Mouse (Mus musculus): ENCODE results near the gene Sfxn2. TPM values are rescaled to one million over a fixed set of nuclear protein-coding genes. Genes with fewer than 3 reads are reported as not detected.

Sfxn2 gene
- polyA plus RNA-seq, 1 experiment = 5.5 TPM

- no peak overlapping the region for H3K27ac ChIP-seq (ENCODE audit: insufficient read depth, low read length)
- H3K4me1 ChIP-seq (ENCODE audit: control insufficient read depth, insufficient read depth, low read length) = peaks cover 9% of the 10 kb centered on the region
- TF ChIP-seq POLR2A (IDR thresholded peaks at IDR 0.05; ENCODE audit: extremely low read depth, insufficient read depth, low read length) (no peak), CTCF (IDR thresholded peaks at IDR 0.05; ENCODE audit: extremely low read depth, insufficient read depth, low read length) (no peak)
- H3K4me3 ChIP-seq (ENCODE audit: insufficient read depth, low read length) = no peak overlapping the region
Observed at GRCm38 (mm10) chr19:46640780-46641179, 67.6 kb downstream of the Sfxn2 start.

GRCm38 (mm10) chr19:46641420-46642085, 68.4 kb downstream of the Sfxn2 start:
- peaks cover 9% of the 10 kb centered on the region for H3K4me1 ChIP-seq (ENCODE audit: control insufficient read depth, insufficient read depth, low read length)
- peak overlapping the region; percentile 0 for H3K27ac ChIP-seq (ENCODE audit: insufficient read depth, low read length)
- no peak overlapping the region for H3K4me3 ChIP-seq (ENCODE audit: insufficient read depth, low read length)

DNA sequence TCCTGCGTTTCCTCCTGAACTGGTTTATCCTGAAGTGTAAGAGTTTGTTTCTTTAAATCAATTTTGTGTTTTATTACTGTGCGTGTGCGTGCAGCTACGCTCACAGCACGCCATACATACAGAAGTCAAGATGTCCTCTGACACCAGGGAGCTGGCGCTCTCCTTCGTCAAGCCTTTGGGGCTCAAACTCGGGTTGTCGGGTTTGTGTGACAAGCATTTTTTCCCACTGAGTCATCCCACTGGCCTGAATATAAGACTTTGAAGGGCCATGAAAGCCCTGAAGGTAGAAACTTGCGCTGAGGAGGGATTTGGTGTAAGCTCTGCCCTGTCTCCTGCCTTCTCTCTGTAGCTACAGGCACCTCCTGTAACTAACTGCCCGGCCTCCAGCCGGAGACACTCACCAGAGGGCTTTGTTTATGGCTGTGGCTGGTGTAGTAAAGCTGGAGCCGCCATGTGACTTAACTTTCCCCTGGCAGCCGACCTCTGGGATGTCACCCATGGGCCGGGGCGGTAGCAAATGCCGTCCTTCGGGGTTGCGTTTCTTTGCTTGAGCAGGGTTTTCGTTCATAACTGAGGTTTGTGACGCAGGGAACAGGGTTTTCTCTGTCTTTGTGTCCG, 69.1 kb downstream of the Sfxn2 start:
- Histone ChIP-seq H3K27ac (ENCODE audit: insufficient read depth, low read length) (peak overlapping the region; percentile 0; the same call in 1 of the 2 replicates), H3K4me1 (ENCODE audit: control insufficient read depth, insufficient read depth, low read length) (peaks cover 9% of the 10 kb centered on the region), H3K4me3 (ENCODE audit: insufficient read depth, low read length) (no peak overlapping the region)
- TF ChIP-seq POLR2A (IDR thresholded peaks at IDR 0.05; ENCODE audit: extremely low read depth, insufficient read depth, low read length) = no peak
- TF ChIP-seq CTCF (IDR thresholded peaks at IDR 0.05; ENCODE audit: extremely low read depth, insufficient read depth, low read length) = no peak

More at GRCm38 (mm10) chr19:46641420-46642085, 68.4 kb downstream of the Sfxn2 start:
- TF ChIP-seq POLR2A (IDR thresholded peaks at IDR 0.05; ENCODE audit: extremely low read depth, insufficient read depth, low read length) (no peak), CTCF (IDR thresholded peaks at IDR 0.05; ENCODE audit: extremely low read depth, insufficient read depth, low read length) (no peak)

DNA sequence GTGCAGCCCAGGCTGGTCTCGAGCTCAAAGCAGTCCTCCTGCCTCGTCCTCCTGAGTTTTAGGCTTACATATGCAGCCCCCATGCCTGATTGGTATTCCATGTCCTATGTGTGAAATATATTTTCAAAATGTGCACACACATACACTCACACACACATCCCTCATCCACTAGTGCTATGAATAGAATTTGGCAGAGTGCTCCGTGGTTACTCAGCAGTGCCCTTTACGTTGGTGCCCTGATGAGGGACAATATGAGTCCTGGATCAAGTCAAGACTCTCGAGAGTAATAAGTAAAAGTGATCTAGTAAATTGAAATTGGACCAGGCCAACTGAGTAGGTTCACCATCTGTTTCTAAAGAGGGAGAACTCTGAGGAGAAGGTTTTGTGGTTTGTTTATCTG, 70.1 kb downstream of the Sfxn2 start:
- H3K27ac ChIP-seq (ENCODE audit: insufficient read depth, low read length) = no peak overlapping the region
- no peak overlapping the region for H3K4me3 ChIP-seq (ENCODE audit: insufficient read depth, low read length)
- TF ChIP-seq POLR2A (IDR thresholded peaks at IDR 0.05; ENCODE audit: extremely low read depth, insufficient read depth, low read length) = no peak
- TF ChIP-seq CTCF (IDR thresholded peaks at IDR 0.05; ENCODE audit: extremely low read depth, insufficient read depth, low read length) = no peak
- H3K4me1 ChIP-seq (ENCODE audit: control insufficient read depth, insufficient read depth, low read length) = peaks cover 9% of the 10 kb centered on the region

GRCm38 (mm10) chr19:46644343-46644792, 71.2 kb downstream of the Sfxn2 start:
- Histone ChIP-seq H3K4me1 (ENCODE audit: control insufficient read depth, insufficient read depth, low read length) (peaks cover 9% of the 10 kb centered on the region), H3K4me3 (ENCODE audit: insufficient read depth, low read length) (no peak overlapping the region), H3K27ac (ENCODE audit: insufficient read depth, low read length) (0 out of 2 replicates have a peak overlapping the region, but pooled peaks have one; percentile 39)
- TF ChIP-seq POLR2A (IDR thresholded peaks at IDR 0.05; ENCODE audit: extremely low read depth, insufficient read depth, low read length) (no peak), CTCF (IDR thresholded peaks at IDR 0.05; ENCODE audit: extremely low read depth, insufficient read depth, low read length) (no peak)

GRCm38 (mm10) chr19:46644793-46645602, 71.8 kb downstream of the Sfxn2 start:
- H3K4me3 ChIP-seq (ENCODE audit: insufficient read depth, low read length) = no peak overlapping the region
- 0 out of 2 replicates have a peak overlapping the region, but pooled peaks have one; percentile 39 for H3K27ac ChIP-seq (ENCODE audit: insufficient read depth, low read length)
- TF ChIP-seq POLR2A (IDR thresholded peaks at IDR 0.05; ENCODE audit: extremely low read depth, insufficient read depth, low read length) (no peak), CTCF (IDR thresholded peaks at IDR 0.05; ENCODE audit: extremely low read depth, insufficient read depth, low read length) (no peak)
- H3K4me1 ChIP-seq (ENCODE audit: control insufficient read depth, insufficient read depth, low read length) = peaks cover 9% of the 10 kb centered on the region

- H3K27ac ChIP-seq (ENCODE audit: insufficient read depth, low read length) = no peak overlapping the region
- no peak overlapping the region for H3K4me3 ChIP-seq (ENCODE audit: insufficient read depth, low read length)
- H3K4me1 ChIP-seq (ENCODE audit: control insufficient read depth, insufficient read depth, low read length) = peaks cover 9% of the 10 kb centered on the region
- TF ChIP-seq POLR2A (IDR thresholded peaks at IDR 0.05; ENCODE audit: extremely low read depth, insufficient read depth, low read length) (no peak), CTCF (IDR thresholded peaks at IDR 0.05; ENCODE audit: extremely low read depth, insufficient read depth, low read length) (no peak)
Observed at GRCm38 (mm10) chr19:46646041-46646481, 72.9 kb downstream of the Sfxn2 start.

DNA sequence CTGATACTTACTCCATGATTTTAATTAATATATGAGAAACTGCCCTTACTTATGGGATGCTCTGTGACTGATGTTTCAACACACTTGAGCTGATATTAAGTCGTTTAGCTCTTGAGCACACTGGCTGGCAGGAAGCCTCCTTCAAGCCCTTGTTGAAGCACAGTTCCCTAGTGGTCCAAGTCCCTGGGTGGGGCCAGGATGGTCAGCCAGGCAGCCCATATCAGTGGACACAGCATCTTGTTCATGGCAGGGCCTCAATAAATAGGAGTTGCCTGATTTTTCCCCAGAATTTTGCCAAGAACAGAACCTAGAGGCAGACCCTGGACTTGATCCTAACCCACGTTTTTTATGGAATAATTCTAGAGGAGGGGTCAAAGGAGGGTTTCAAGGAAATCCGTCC, 74.1 kb downstream of the Sfxn2 start:
- Histone ChIP-seq H3K4me3 (ENCODE audit: insufficient read depth, low read length) (no peak overlapping the region), H3K27ac (ENCODE audit: insufficient read depth, low read length) (no peak overlapping the region), H3K4me1 (ENCODE audit: control insufficient read depth, insufficient read depth, low read length) (peaks cover 7% of the 10 kb centered on the region)
- no peak for TF ChIP-seq POLR2A (IDR thresholded peaks at IDR 0.05; ENCODE audit: extremely low read depth, insufficient read depth, low read length)
- TF ChIP-seq CTCF (IDR thresholded peaks at IDR 0.05; ENCODE audit: extremely low read depth, insufficient read depth, low read length) = no peak

Other genes starting within 250 kb of the Sfxn2 start
- gene Psd, start 246.2 kb upstream of the Sfxn2 start, polyA plus RNA-seq (2012; rRNA removed) = 617 and 701 TPM in 2 replicates
- 42.8 and 42.9 TPM in 2 replicates for gene Fbxl15, start 245.2 kb upstream of the Sfxn2 start, polyA plus RNA-seq (2012; rRNA removed)
- 233 and 235 TPM in 2 replicates for gene Cuedc2, start 234.7 kb upstream of the Sfxn2 start, polyA plus RNA-seq (2012; rRNA removed)
- 35.9 and 40.5 TPM in 2 replicates for gene Mfsd13a, start 232.2 kb upstream of the Sfxn2 start, polyA plus RNA-seq (2012; rRNA removed)
- 1.7 and 2.4 TPM in 2 replicates for gene 2310034G01Rik, start 223.1 kb upstream of the Sfxn2 start, polyA plus RNA-seq (2012; rRNA removed)
- gene Actr1a, start 177.6 kb upstream of the Sfxn2 start, polyA plus RNA-seq (2012; rRNA removed) = 183 and 188 TPM in 2 replicates
- 9.5 and 10.0 TPM in 2 replicates for gene Sufu, start 176.5 kb upstream of the Sfxn2 start, polyA plus RNA-seq (2012; rRNA removed)
- 44.7 and 47.1 TPM in 2 replicates for gene Trim8, start 71.7 kb upstream of the Sfxn2 start, polyA plus RNA-seq (2012; rRNA removed)
- gene Arl3, start 167 bp upstream of the Sfxn2 start, polyA plus RNA-seq (2012; rRNA removed) = 213 and 216 TPM in 2 replicates
- 24.3 and 26.6 TPM in 2 replicates for gene Wbp1l, start 25.7 kb downstream of the Sfxn2 start, polyA plus RNA-seq (2012; rRNA removed)
- 0.04 TPM in 1 of 2 replicates, not detected in the other for gene Cyp17a1, start 99.8 kb downstream of the Sfxn2 start, polyA plus RNA-seq (2012; rRNA removed)
- gene Borcs7, start 116.5 kb downstream of the Sfxn2 start, polyA plus RNA-seq (2012; rRNA removed) = 19.2 and 21.2 TPM in 2 replicates
- gene As3mt, start 134.1 kb downstream of the Sfxn2 start, polyA plus RNA-seq (2012; rRNA removed) = 15.5 and 15.8 TPM in 2 replicates
- 27.5 and 28.9 TPM in 2 replicates for gene Cnnm2, start 188.2 kb downstream of the Sfxn2 start, polyA plus RNA-seq (2012; rRNA removed)

Measured in cortical plate, adult 2 months (tissue).